Mouse (Mus musculus) liver, postnatal 0 days (tissue): Measurements from ENCODE around the gene Bag6.

Experiments used
- CTCF ChIP-seq: sonication (generic); IDR thresholded peaks from 2 replicates; pipeline ENCODE4 v1.5.1; 2016; ENCODE audit warnings: antibody characterized with exemption, low read depth
- EP300 ChIP-seq: IDR thresholded peaks from 2 replicates; pipeline ENCODE4 v1.6.1; 2016; ENCODE audit warnings: antibody characterized with exemption, low read depth, mild to moderate bottlenecking

DNA sequence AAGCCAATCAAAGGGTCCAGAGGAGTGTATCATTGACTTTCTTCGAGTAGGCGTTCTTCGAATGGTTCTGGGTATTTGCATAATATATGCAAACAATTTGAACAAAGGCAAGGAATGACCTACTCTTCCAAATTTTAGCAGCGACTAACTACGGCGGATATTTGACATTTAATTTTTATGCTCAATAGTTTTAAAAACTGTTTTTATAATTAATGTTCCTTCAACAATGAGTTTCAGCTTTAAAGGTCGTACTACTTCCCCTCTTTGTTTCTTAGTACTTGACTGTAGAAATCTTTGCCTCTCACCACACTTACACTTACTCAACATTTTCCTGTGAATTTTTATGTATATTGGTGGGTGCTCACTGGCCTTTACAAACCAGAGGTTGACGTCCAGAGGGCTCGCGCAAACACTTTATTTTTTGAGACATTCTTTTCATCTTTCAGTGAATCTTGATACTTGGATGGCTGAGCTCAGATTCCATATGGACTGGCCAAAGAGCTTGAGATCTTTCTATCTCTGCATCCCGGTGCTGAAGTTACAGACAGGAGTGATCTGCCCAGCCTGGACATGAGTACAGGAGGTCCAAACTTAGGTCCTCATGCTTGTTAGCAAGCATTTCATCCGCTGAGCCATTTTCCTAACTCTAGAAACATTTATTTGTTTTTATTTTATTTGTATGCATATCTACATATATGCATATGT lies 30.6 kb downstream of the Bag6 start:
- TF ChIP-seq CTCF (no peak), EP300 (no peak)
